Mouse (Mus musculus): ENCODE measurements around the gene Ndst2. TPM values are rescaled to one million over a fixed set of nuclear protein-coding genes. Genes with fewer than 3 reads are reported as not detected.

Ndst2 gene
- total and polyA plus RNA-seq, 3 experiments = 37.1 to 54.0 (median 39.5) TPM

- no peak for TF ChIP-seq POLR2AphosphoS2 (IDR thresholded peaks at IDR 0.05; ENCODE audit: low read length)
- no peak for TF ChIP-seq ELF1 (IDR thresholded peaks at IDR 0.05; ENCODE audit: low read depth, low read length)
- TF ChIP-seq RAD21 (IDR thresholded peaks at IDR 0.05; ENCODE audit: low read depth, low read length) = no peak
- TF ChIP-seq POLR2A (IDR thresholded peaks at IDR 0.05; ENCODE audit: control insufficient read depth in 1 of 2, insufficient read depth in 1 of 2, low read depth in 1 of 2, low read length in 2 of 2, poor library complexity in 1 of 2) = no peak
- TF ChIP-seq KAT2A (conservative IDR thresholded peaks at IDR 0.05; ENCODE audit: low read depth, low read length) = no peak
- no peak for TF ChIP-seq NELFE (IDR thresholded peaks at IDR 0.05; ENCODE audit: low read depth, low read length)
- TF ChIP-seq GATA1 (IDR thresholded peaks at IDR 0.05; ENCODE audit: low read depth, low read length) = peak; percentile 68
- no peak for TF ChIP-seq ZC3H11A (IDR thresholded peaks at IDR 0.05; ENCODE audit: low read depth, low read length)
- TF ChIP-seq RCOR1 (IDR thresholded peaks at IDR 0.05; ENCODE audit: low read depth, low read length) = peak; percentile 68
- TF ChIP-seq BHLHE40 (IDR thresholded peaks at IDR 0.05; ENCODE audit: borderline replicate concordance, low read depth, low read length) = no peak
- TF ChIP-seq JUND (IDR thresholded peaks at IDR 0.05; ENCODE audit: low read depth, low read length) = no peak
- peaks cover 0 to 3% of the 10 kb centered on the region in 2 experiments; a peak in 2 of 4 replicates for H3K4me1 ChIP-seq (ENCODE audit: control insufficient read depth in 1 of 2, insufficient read depth in 2 of 2, low read length in 2 of 2)
- H3K27me3 ChIP-seq (ENCODE audit: control insufficient read depth in 1 of 2, insufficient read depth in 2 of 2, low read length in 2 of 2) = no peaks in the 10 kb centered on the region
- H3K36me3 ChIP-seq (ENCODE audit: control insufficient read depth in 1 of 2, insufficient read depth in 2 of 2, low read length in 2 of 2) = peaks cover 0 to 7% of the 10 kb centered on the region in 2 experiments; a peak in 2 of 4 replicates
- no peak overlapping the region for H3K9ac ChIP-seq (ENCODE audit: control insufficient read depth, low read depth, low read length, poor library complexity, severe bottlenecking)
- no peaks in the 10 kb centered on the region for H3K79me2 ChIP-seq (ENCODE audit: control insufficient read depth, insufficient read depth, low read length, poor library complexity)
- no peak overlapping the region for H3K27ac ChIP-seq (ENCODE audit: control insufficient read depth, low read depth, low read length)
- DNase-seq (ENCODE audit: low read depth, low spot score) = peak; percentile 55
- no peak overlapping the region for H3K4me3 ChIP-seq (ENCODE audit: control insufficient read depth in 1 of 2, insufficient read depth in 1 of 2, low read depth in 2 of 2, low read length in 2 of 2)
- no peaks in the 10 kb centered on the region for H3K9me3 ChIP-seq (replicated peaks; ENCODE audit: insufficient read depth, low read length)
Measured at GRCm38 (mm10) chr14:20753792-20754191, 19.4 kb upstream of the Ndst2 start.

- no peaks in the 10 kb centered on the region for H3K27me3 ChIP-seq (ENCODE audit: control insufficient read depth in 1 of 2, insufficient read depth in 2 of 2, low read length in 2 of 2)
- H3K79me2 ChIP-seq (ENCODE audit: control insufficient read depth, insufficient read depth, low read length, poor library complexity) = no peaks in the 10 kb centered on the region
- no peak for DNase-seq (ENCODE audit: low read depth, low spot score)
- H3K9ac ChIP-seq (ENCODE audit: control insufficient read depth, low read depth, low read length, poor library complexity, severe bottlenecking) = no peak overlapping the region
- peaks cover 0 to 7% of the 10 kb centered on the region in 2 experiments; a peak in 2 of 4 replicates for H3K36me3 ChIP-seq (ENCODE audit: control insufficient read depth in 1 of 2, insufficient read depth in 2 of 2, low read length in 2 of 2)
- no peak overlapping the region for H3K27ac ChIP-seq (ENCODE audit: control insufficient read depth, low read depth, low read length)
- peaks cover 0 to 3% of the 10 kb centered on the region in 2 experiments; a peak in 2 of 4 replicates for H3K4me1 ChIP-seq (ENCODE audit: control insufficient read depth in 1 of 2, insufficient read depth in 2 of 2, low read length in 2 of 2)
- TF ChIP-seq SIN3A (IDR thresholded peaks at IDR 0.05; ENCODE audit: low read length) (no peak), BHLHE40 (IDR thresholded peaks at IDR 0.05; ENCODE audit: borderline replicate concordance, low read depth, low read length) (no peak), E2F4 (IDR thresholded peaks at IDR 0.05; ENCODE audit: borderline replicate concordance, low read depth, low read length) (no peak), ZMIZ1 (IDR thresholded peaks at IDR 0.05; ENCODE audit: low read depth, low read length) (no peak), ELF1 (IDR thresholded peaks at IDR 0.05; ENCODE audit: low read depth, low read length) (no peak), TAL1 (IDR thresholded peaks at IDR 0.05; ENCODE audit: low read length) (no peak), POLR2AphosphoS5 (IDR thresholded peaks at IDR 0.05; ENCODE audit: borderline replicate concordance, low read depth, low read length) (no peak), GABPA (IDR thresholded peaks at IDR 0.05; ENCODE audit: low read depth, low read length) (no peak), SMC3 (IDR thresholded peaks at IDR 0.05; ENCODE audit: low read depth, low read length) (no peak), NELFE (IDR thresholded peaks at IDR 0.05; ENCODE audit: low read depth, low read length) (no peak), EP300 (IDR thresholded peaks at IDR 0.05; ENCODE audit: low read depth in 1 of 2, low read length in 2 of 2) (no peak)
- no peak overlapping the region for H3K4me3 ChIP-seq (ENCODE audit: control insufficient read depth in 1 of 2, insufficient read depth in 1 of 2, low read depth in 2 of 2, low read length in 2 of 2)
- no peaks in the 10 kb centered on the region for H3K9me3 ChIP-seq (replicated peaks; ENCODE audit: insufficient read depth, low read length)
Measured at GRCm38 (mm10) chr14:20750503-20750902, 16.1 kb upstream of the Ndst2 start.
